Mouse (Mus musculus) adrenal gland, postnatal 14 days (tissue): ENCODE measurements around the gene Tango6. TPM values are rescaled to one million over a fixed set of nuclear protein-coding genes. Genes with fewer than 3 reads are reported as not detected.

Experiments
- DNase-seq: peaks from one replicate; pipeline ENCODE4 v3.0.0; 2021; ENCODE audit warnings: mixed read lengths
- total RNA-seq: library from RNA; stranded (reverse); gene quantifications from 2 replicates; pipeline ENCODE4 v1.2.3, GENCODE M21; 2021

Gene Tango6
- total RNA-seq, 1 experiment from 2014 or later = 8.4 TPM

GRCm38 (mm10) chr8:106817171-106817545 is 134.3 kb downstream of the Tango6 start:
- no peak for DNase-seq

DNA sequence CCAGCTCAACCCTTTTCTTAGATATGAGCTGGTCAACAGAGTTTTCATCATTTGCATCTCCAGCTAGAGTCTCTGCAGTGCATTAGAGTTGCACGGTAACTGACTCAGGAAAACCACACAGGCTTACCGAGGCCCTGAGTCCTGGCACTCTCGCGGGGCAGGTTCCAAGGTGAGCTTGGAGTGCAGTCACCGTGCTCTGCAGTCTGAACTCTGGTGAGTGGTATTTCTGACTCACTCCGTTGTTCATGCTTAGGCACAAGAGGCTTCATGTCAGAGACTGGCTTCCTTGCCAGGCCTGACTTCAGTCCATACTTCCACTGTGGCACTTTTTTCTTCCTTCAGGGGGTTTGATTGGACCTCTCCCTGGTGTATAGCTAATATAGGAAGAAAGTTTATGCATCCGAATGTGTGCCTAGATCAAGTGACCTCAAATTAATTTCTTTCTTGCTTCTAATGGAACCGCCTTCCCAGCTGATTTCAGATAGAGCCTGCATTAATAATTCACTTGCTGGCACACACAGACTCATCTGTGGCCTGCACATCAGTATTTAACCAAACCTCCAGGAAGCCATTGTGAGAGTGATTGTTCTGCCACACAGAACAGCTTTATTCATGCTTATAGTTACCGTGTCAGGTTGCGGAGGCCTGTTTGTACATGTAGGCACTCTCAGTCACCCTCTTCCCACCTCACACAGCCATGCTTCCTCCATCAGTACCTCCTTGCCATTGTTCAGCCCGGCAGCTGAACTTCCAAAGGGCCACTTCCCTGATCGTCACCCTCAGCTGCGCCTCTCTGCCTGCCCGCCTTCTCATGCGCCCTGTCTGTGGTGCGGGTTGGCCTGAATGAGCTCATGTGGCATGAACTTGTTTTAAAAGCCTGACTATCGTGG is 136.0 kb downstream of the Tango6 start:
- DNase-seq = no peak

DNA sequence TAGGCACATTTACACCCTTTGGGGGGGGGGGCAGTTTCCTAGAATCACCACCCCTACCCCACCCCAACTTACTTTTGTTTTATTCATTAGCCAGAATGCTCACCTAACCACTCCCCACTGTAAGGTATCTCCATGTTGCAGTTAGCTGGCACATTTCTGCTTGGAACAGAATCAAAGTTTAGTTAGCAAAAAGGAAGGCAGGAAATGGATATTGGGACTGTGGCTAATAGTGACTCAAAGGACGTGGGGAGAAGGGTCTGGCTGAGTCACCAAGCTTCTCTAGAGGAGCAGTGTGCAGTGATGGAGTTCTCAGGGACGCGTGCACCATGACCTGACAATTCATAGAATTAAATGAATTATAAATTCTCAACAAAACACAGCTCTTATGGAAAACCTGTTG is 136.7 kb downstream of the Tango6 start:
- no peak for DNase-seq

GRCm38 (mm10) chr8:106820553-106821515 is 138.0 kb downstream of the Tango6 start:
- DNase-seq = no peak

GRCm38 (mm10) chr8:106828921-106829320 is 146.1 kb downstream of the Tango6 start:
- DNase-seq = no peak

- DNase-seq = no peak
Observed at GRCm38 (mm10) chr8:106829526-106830045, 146.7 kb downstream of the Tango6 start.

- peak; percentile 12 for DNase-seq
Observed at GRCm38 (mm10) chr8:106834899-106835298, 152.0 kb downstream of the Tango6 start.

- no peak for DNase-seq
Observed at GRCm38 (mm10) chr8:106836525-106836924, 153.7 kb downstream of the Tango6 start.

GRCm38 (mm10) chr8:106838803-106839202 is 155.9 kb downstream of the Tango6 start:
- no peak for DNase-seq

GRCm38 (mm10) chr8:106839209-106840001 is 156.5 kb downstream of the Tango6 start:
- peak; percentile 7 for DNase-seq

- DNase-seq = no peak
Observed at GRCm38 (mm10) chr8:106850034-106850433, 167.2 kb downstream of the Tango6 start.

DNA sequence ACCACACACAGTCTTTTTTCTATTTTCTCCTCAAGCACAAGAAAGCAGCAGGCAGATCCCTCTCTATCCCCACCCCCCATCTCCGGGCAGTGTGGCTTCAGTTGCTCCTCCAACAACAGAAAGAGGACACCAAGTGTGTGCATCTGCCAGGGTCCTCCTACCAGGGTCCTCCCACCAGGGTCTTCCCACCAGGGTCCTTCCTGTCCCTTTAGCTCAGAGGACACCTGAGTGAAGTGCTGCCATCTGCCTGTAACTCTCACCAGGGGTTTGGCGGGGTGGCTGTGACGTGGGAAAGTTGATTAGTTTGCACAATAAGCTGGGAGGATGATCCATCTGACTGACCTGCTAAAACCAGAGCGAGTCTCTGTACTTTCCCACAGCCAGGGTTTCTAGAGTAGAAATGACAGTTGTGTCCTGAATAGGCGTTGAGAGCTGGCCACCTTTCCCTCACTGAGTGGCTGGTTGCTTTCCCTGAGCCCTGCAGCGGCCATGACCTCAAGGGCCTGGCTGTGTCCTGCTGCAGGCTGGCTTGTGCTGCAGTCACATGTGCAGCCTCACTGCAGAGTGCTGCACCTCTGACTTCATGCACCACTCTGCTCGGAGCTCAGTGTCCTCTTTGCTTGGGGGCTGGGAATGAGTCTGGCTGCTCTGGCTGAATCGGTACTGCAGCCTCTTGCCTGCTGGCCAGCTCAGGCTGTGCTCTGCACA is 171.8 kb downstream of the Tango6 start:
- DNase-seq = peak; percentile 61

DNA sequence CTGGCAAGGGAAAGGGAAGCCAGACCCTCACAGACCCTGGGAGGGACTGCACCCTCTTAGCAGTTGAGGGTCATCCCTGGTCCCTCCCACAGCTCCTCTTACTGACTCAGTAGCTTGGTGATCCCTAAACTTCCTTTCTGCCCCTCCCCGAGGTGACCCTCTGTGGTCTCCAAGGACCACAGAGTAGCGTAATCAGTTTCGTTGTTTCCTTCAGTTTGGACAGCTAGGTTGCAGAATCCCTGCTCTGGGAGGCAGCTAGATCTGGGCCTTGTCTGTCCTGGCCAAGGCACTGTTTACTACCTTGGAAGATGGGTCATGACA is 172.3 kb downstream of the Tango6 start:
- peak; percentile 46 for DNase-seq

DNA sequence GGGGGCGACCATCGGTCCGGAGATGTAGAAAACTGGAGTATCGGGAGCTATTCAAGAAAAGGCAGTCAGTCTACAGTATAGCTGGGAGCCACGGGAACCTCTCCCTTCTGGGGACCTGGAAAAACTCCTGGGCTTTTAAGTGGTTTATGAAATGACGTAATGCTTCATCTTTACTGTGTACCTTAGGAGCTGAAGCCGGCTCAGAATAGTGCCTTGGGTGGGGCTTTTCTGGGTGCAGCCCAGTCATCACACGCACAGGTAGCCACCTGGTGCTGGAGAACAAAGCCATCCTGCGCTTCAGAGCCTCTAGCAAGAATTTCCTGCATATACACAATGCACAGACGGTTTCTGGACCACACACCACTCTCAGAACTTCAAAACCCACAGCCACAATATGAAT is 180.0 kb downstream of the Tango6 start:
- no peak for DNase-seq

- no peak for DNase-seq
Observed at GRCm38 (mm10) chr8:106865354-106865753, 182.5 kb downstream of the Tango6 start.

- no peak for DNase-seq
Observed at GRCm38 (mm10) chr8:106870051-106870450, 187.2 kb downstream of the Tango6 start, which contains the start of gene Has3. Gene Has3, plus strand, starts transcription at chr8:106870242.

GRCm38 (mm10) chr8:106870537-106871327 is 187.9 kb downstream of the Tango6 start:
- DNase-seq = peak; percentile 82

DNA sequence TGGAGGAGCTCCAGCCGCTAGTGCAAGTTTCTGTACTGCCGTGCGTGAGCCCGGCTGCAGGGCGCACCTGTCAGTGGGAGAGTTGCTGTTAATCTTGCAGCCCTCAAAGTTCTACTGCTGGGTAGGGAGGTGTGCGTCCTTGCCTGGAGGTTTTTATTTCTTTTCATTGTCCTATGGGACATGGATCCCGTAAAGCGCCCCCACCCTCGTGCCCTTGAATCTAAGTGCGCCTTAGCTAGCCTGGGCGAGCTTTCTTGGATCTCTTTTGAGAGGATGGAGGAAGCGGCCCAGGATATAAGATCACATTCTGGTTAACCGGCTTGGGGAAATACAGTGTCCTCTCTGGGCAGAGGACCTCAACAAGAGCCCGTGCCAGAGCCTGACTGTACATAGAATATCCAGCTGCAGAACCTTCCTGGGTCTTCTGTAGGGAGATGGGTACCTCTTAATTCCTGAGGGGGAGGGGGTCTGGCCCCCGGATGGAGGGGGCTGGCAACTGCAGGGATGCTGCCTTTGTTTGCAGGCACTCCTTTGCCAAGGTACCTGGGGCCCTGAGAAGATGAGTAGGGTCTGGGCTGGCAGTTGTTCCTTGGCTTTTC is 188.6 kb downstream of the Tango6 start:
- DNase-seq = no peak

DNA sequence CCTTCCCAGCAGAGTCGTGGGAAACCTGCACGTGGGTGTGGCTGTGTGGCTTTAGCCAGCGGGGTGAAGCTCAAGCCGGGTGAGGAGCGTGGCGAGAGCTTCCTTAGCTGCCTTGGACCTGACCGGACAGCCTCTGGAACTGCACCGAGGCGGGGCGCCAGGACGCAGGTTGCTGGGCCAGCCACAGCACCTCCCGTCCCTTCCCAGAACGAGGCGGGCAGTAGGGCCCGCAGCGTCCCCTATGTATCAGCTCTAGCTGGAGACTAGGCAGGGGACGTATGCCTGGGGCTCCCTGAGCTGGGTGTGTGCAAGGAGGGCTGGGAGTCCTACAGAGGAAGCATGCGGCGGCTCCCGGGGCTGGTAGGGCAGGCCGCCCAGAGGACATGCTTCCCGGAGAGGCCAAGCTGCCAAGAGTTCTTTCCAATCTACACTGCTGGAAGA is 189.1 kb downstream of the Tango6 start:
- peak; percentile 79 for DNase-seq
